Mouse (Mus musculus) megakaryocyte, embryonic 14.5 days (primary cell): ENCODE data around the gene Kcna2.

ENCODE experiments used
- FLI1 ChIP-seq: IDR thresholded peaks from 2 replicates; pipeline ENCODE4 v1.6.1; 2012; ENCODE audit warnings: low read length, inconsistent platforms, mixed read lengths
- GATA1 ChIP-seq: IDR thresholded peaks from 3 replicates; pipeline ENCODE4 v1.6.1; 2012; ENCODE audit warnings: mixed read lengths, low read length, inconsistent platforms, borderline replicate concordance

DNA sequence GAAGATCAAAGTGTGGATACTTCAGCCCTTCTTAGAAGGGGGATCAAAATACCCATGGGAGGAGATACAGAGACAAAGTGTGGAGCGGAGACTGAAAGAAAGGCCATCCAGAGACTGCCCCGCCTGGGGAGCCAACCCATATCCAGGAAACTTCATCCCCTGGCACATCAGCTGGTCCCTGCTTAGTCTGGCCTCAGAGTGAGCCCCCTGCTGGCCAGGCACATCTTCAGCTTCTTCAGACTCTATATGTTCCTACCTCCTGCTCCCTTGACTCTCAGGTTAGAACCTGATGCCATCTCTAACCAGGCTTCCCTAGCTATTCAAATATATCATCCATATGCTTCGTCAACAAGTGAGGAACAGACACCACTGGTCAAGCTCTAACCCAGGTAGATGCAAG lies 48.1 kb downstream of the Kcna2 start:
- TF ChIP-seq GATA1 (no peak), FLI1 (no peak)
